Mouse (Mus musculus): ENCODE measurements around the gene Brpf3. TPM values are rescaled to one million over a fixed set of nuclear protein-coding genes. Genes with fewer than 3 reads are reported as not detected.
A peak's percentile ranks its signal among the peaks of the same experiment; 100 is the strongest.
"Not testable (repeated sequence)": the region's sequence is repeated elsewhere in the genome, so short reads cannot be mapped to it uniquely, and the experiment has no call there.

Gene Brpf3
- total RNA-seq, 2 experiments from 2014 or later, result 44.2 to 54.7 TPM

- DNase-seq (ENCODE audit: low spot score in 2 of 2), result no peak
- intact Hi-C loops (cut with DNase I), result no loop called here
Observed at GRCm38 (mm10) chr17:28787507-28787906, 13.4 kb upstream of the Brpf3 start.

- intact Hi-C loops (cut with DNase I), result no loop called here
- DNase-seq (ENCODE audit: low spot score in 2 of 2), result no peak
Observed at GRCm38 (mm10) chr17:28797031-28797430, 3.9 kb upstream of the Brpf3 start.

GRCm38 (mm10) chr17:28799291-28800160, 1.4 kb upstream of the Brpf3 start:
- intact Hi-C loops (cut with DNase I), result loop anchor here (5.0 kb wide), 1 partner anchor 37 kb away; no protein-coding TSS in a partner anchor

GRCm38 (mm10) chr17:28800281-28800670, 614 bp upstream of the Brpf3 start:
- intact Hi-C loops (cut with DNase I), result loop anchor here (5.0 kb wide), 1 partner anchor 38 kb away; no protein-coding TSS in a partner anchor
- peak in 1 of 2 experiments; percentile 26 for DNase-seq (ENCODE audit: low spot score in 2 of 2)

More at GRCm38 (mm10) chr17:28799291-28800160, 1.4 kb upstream of the Brpf3 start:
- no peak for DNase-seq (ENCODE audit: low spot score in 2 of 2)

GRCm38 (mm10) chr17:28801474-28802005, 650 bp downstream of the Brpf3 start:
- peak; percentile 96 to 97 for DNase-seq (ENCODE audit: low spot score in 2 of 2)
- intact Hi-C loops (cut with DNase I), result loop anchor here (1.0 to 5.0 kb wide), 2 partner anchors 39 to 110 kb away; partner anchors contain the start of gene Mapk14

- no peak for DNase-seq (ENCODE audit: low spot score in 2 of 2)
- intact Hi-C loops (cut with DNase I), result loop anchor here (5.0 kb wide), 1 partner anchor 40 kb away; no protein-coding TSS in a partner anchor
Observed at GRCm38 (mm10) chr17:28802006-28802481, 1.2 kb downstream of the Brpf3 start.

GRCm38 (mm10) chr17:28803316-28803715, 2.4 kb downstream of the Brpf3 start:
- intact Hi-C loops (cut with DNase I), result loop anchor here (5.0 kb wide), 1 partner anchor 41 kb away; no protein-coding TSS in a partner anchor
- DNase-seq (ENCODE audit: low spot score in 2 of 2), result no peak

- no peak for DNase-seq (ENCODE audit: low spot score in 2 of 2)
- intact Hi-C loops (cut with DNase I), result loop anchor here (5.0 kb wide), 1 partner anchor 43 kb away; no protein-coding TSS in a partner anchor
Observed at GRCm38 (mm10) chr17:28804973-28805372, 4.1 kb downstream of the Brpf3 start.

- intact Hi-C loops (cut with DNase I), result no loop called here
- DNase-seq (ENCODE audit: low spot score in 2 of 2), result no peak
Observed at GRCm38 (mm10) chr17:28806770-28807169, 5.9 kb downstream of the Brpf3 start.

- intact Hi-C loops (cut with DNase I), result no loop called here
Observed at GRCm38 (mm10) chr17:28808714-28809113, 7.8 kb downstream of the Brpf3 start.

GRCm38 (mm10) chr17:28809175-28809831, 8.4 kb downstream of the Brpf3 start:
- DNase-seq (ENCODE audit: low spot score in 2 of 2), result no peak
- intact Hi-C loops (cut with DNase I), result no loop called here

More at GRCm38 (mm10) chr17:28808714-28809113, 7.8 kb downstream of the Brpf3 start:
- DNase-seq (ENCODE audit: low spot score in 2 of 2), result no peak

GRCm38 (mm10) chr17:28812345-28812744, 11.5 kb downstream of the Brpf3 start:
- DNase-seq (ENCODE audit: low spot score in 2 of 2), result no peak
- intact Hi-C loops (cut with DNase I), result no loop called here

- intact Hi-C loops (cut with DNase I), result no loop called here
Observed at GRCm38 (mm10) chr17:28814529-28815097, 13.7 kb downstream of the Brpf3 start.

GRCm38 (mm10) chr17:28815384-28816004, 14.6 kb downstream of the Brpf3 start:
- no peak for DNase-seq (ENCODE audit: low spot score in 2 of 2)
- intact Hi-C loops (cut with DNase I), result no loop called here

More at GRCm38 (mm10) chr17:28814529-28815097, 13.7 kb downstream of the Brpf3 start:
- no peak for DNase-seq (ENCODE audit: low spot score in 2 of 2)

- intact Hi-C loops (cut with DNase I); DNase-seq (ENCODE audit: low spot score in 2 of 2): not testable (repeated sequence)
Observed at GRCm38 (mm10) chr17:28816326-28816725, 15.4 kb downstream of the Brpf3 start.

- intact Hi-C loops (cut with DNase I), result no loop called here
- DNase-seq (ENCODE audit: low spot score in 2 of 2), result no peak
Observed at GRCm38 (mm10) chr17:28816875-28817811, 16.3 kb downstream of the Brpf3 start.

- intact Hi-C loops (cut with DNase I), result no loop called here
- no peak for DNase-seq (ENCODE audit: low spot score in 2 of 2)
Observed at GRCm38 (mm10) chr17:28820189-28820588, 19.3 kb downstream of the Brpf3 start.

All from left cerebral cortex, postnatal 36 days (tissue).